Mouse (Mus musculus) large intestine, adult 2 months (tissue): ENCODE measurements at regions not wholly inside any gene's neighbourhood (a gene's known extent, or its start where the extent isn't known, plus 50 kb on each side); places are given as distances from the start of the nearest gene placed in this dataset.
A peak's percentile ranks its signal among the peaks of the same experiment; 100 is the strongest.

Experiments used
- DNase-seq: peaks from one replicate; pipeline ENCODE4 v3.0.0-alpha.2; 2012; ENCODE audit warnings: low read depth, low spot score
- WGBS: fragments of 180-500 bp; shearing (Covaris S2); methylation state at CpG from one replicate; pipeline ENCODE4 v1.1.7; 2018; 5-methylcytosine and 5-hydroxymethylcytosine counted together

DNA sequence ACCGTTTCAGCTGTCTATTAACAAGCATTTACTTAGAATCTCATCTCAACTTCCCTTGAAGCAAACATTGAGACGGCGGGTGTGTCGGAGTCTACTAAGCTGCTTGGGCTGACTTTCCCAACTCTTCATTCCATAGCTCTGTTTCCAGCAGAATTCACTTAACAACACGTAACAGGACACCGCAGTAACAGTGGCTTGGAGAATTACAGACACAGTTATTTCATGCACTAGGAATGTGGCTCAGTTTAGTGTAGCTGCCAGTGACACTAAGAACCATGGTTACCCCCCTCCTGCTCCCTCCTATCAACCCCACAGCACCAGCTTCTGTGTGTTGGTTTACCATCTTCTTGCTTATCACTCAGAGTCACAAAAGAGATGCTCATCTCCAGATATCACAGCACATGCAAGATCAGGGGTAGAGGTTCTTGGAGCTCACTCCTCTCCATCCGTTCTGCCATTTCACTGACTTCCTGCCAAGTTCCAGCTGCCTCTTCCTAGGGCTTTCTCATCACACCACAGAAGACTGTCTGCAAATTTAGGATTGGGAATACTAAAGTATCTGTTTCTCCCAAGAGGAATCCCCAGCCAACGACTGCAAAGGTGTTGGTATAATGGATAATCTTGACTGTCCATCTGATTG, 90.7 kb downstream of the Banf2 start:
- no peak for DNase-seq
- WGBS: 50% methylated on average over 8 of the region's 8 CpGs

- whole genome bisulfite sequencing: 90% methylated on average over 13 of the region's 13 CpGs
- DNase-seq: no peak
These were observed 94.5 kb downstream of the Banf2 start for GRCm38 (mm10) chr2:144127082-144128037.

DNA sequence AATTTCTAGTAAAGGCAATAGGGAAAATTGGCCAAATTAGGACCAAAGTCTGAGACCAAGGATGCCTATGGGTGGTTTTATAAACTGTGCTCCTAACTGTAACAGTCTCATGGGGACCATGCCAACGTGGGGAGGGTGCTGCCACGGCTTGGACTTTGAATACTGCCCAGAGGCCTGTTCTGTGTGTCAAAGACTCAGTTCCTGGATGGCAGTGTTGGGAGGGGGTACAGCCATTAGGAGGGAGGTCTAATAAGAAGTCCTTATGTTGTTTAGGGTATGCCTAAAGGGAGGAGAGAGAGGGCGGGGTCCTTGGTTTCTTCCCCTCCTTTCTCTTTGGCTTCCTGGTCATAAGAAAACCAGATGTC, 95.2 kb downstream of the Banf2 start:
- DNase-seq: no peak
- WGBS: 74% methylated on average over 3 of the region's 3 CpGs

DNA sequence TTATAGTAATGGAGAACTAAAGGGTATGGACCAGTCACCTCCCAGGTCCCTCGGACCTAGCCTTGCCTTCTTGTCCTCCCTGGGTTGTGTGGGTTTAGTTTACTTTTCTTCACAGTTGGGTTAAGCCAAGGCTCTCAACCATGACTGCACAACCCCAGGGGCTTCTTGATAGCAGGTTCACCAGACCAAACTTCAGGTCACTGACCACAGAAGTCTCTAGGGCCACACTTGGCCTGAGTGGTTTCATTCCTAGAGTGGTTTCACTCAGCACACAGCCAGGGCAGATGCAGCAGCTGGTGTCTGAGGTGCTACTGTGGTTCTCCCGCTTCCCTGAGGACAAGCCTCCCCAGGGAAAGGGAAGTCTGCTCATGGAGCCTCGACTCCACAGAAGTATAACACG, 95.7 kb downstream of the Banf2 start:
- WGBS: 87% methylated on average over 4 of the region's 4 CpGs
- DNase-seq: no peak

- DNase-seq: peak; percentile 64
These were observed 101.1 kb downstream of the Banf2 start for GRCm38 (mm10) chr2:144133806-144134574.

GRCm38 (mm10) chr2:144134575-144134958, 101.7 kb downstream of the Banf2 start:
- WGBS: 74% methylated on average over 9 of the region's 9 CpGs
- no peak for DNase-seq

More at GRCm38 (mm10) chr2:144133806-144134574, 101.1 kb downstream of the Banf2 start:
- 22% methylated on average over 14 of the region's 14 CpGs for WGBS

- WGBS: 58% methylated on average over 1 of the region's 1 CpGs
- peak; percentile 57 for DNase-seq
These were observed 102.7 kb downstream of the Banf2 start for GRCm38 (mm10) chr2:144135586-144135985.

GRCm38 (mm10) chr2:144143620-144144384, 110.9 kb downstream of the Banf2 start:
- DNase-seq: no peak

GRCm38 (mm10) chr2:144144486-144145136, 111.8 kb downstream of the Banf2 start:
- 38% methylated on average over 5 of the region's 5 CpGs for WGBS
- no peak for DNase-seq

More at GRCm38 (mm10) chr2:144143620-144144384, 110.9 kb downstream of the Banf2 start:
- 79% methylated on average over 9 of the region's 9 CpGs for WGBS

GRCm38 (mm10) chr2:144156456-144157211, 113.8 kb upstream of the Mgme1 start:
- 76% methylated on average over 7 of the region's 7 CpGs for WGBS
- no peak for DNase-seq

DNA sequence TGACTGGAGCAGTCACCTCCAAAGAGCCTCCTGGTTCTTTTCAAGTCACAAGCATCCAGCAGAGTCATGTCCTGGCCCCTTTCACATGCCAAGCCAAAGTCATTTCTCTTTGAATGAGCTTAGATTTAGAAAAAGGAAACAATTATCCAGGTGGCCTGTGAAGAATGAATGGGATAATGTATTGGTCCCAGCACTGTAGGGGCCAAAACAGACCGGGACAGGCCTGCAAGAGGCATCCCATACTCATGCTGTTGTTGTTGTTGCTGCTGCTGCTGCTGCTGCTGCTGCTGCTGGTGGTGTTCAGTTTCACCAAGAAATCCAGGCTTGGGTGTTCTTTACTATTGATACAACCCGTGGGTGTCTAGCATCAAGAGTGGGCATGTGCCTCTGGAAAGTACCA, 113.1 kb upstream of the Mgme1 start:
- WGBS: 77% methylated on average over 2 of the region's 2 CpGs
- DNase-seq: no peak

DNA sequence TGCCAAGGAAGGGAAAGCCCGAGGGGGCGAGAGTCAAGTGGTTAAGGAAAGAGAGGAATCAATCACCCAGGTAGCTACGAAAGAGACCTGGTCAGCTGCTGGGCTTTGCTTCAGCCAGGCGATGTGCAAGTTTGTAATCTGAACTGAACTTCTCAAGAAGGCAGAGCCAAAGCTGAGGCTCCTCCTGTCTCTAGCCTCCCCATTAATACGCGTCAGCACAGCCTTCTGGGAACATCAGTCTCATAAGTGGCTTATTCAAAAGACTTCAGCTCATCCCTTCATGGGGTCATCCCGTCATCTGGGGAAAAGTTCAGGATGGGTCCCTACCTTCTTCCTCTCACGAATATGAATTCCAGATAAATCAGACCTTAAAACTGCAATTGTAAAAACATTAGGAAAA, 112.2 kb upstream of the Mgme1 start:
- DNase-seq: no peak
- 79% methylated on average over 8 of the region's 8 CpGs for WGBS

GRCm38 (mm10) chr2:144159854-144160331, 110.6 kb upstream of the Mgme1 start:
- WGBS: 38% methylated on average over 9 of the region's 9 CpGs

GRCm38 (mm10) chr2:144160434-144160833, 110.0 kb upstream of the Mgme1 start:
- DNase-seq: no peak
- WGBS: 61% methylated on average over 10 of the region's 10 CpGs

More at GRCm38 (mm10) chr2:144159854-144160331, 110.6 kb upstream of the Mgme1 start:
- no peak for DNase-seq

- 55% methylated on average over 1 of the region's 1 CpGs for WGBS
- no peak for DNase-seq
These were observed 108.6 kb upstream of the Mgme1 start for GRCm38 (mm10) chr2:144161852-144162251.

- WGBS: 51% methylated on average over 8 of the region's 8 CpGs
These were observed 106.4 kb upstream of the Mgme1 start for GRCm38 (mm10) chr2:144164102-144164501.

DNA sequence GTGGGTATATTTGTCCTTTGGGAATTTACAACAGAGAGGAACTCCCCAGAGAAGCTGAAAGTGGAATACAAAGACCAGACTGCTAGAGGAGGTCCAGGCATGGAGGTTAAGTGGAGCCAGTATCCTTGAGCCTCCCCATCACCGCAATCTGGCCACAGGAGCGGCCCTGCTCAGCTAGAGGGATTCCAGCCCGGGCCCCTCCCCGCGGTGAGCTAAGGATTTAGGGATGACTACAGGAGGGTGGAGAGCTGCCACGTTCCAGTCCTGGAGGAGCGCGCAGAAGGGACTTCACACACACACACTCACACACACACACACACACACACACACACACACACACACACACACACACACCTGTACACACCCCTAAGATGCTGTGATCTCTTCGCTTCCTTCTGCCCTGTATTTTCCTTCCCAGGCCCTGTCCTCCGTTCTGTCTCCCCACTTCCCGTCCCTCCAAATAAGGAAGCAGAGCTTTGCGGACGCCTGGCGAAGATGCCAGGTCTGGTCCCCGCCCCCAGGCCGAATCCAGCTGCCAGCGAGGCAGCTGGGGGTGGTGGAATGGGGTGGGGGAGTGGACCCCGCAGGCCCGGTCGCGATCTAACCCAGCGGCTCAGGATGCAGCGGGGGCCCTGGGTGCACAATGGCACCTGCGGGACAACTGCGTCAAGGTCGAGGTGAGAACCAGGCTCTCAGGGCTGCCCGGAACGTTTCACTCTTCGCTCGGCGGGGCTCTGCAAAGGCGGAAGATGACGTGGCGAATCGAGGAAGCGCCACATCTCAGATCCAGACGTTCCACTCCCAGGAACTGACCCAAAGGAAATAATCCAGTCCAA, 105.3 kb upstream of the Mgme1 start:
- WGBS: under 1% methylated on average over 37 of the region's 37 CpGs
- DNase-seq: no peak

More at GRCm38 (mm10) chr2:144164102-144164501, 106.4 kb upstream of the Mgme1 start:
- no peak for DNase-seq
